Mouse (Mus musculus) limb, embryonic 10.5 days (tissue): ENCODE measurements around the gene Fam71f2. TPM values are rescaled to one million over a fixed set of nuclear protein-coding genes. Genes with fewer than 3 reads are reported as not detected.

Experiments used
- DNase-seq: peaks from one replicate; pipeline ENCODE4 v3.0.0-alpha.2; 2017; ENCODE audit warnings: low spot score
- H3K27ac ChIP-seq: fragments of 300-500 bp; sonication (generic); 2 replicates; pipeline ENCODE4 v1.5.1; 2016; ENCODE audit warnings: mild to moderate bottlenecking
- H3K27me3 ChIP-seq: fragments of 300-500 bp; sonication (generic); 2 replicates; pipeline ENCODE4 v1.6.1; 2016; ENCODE audit warnings: low read depth, mild to moderate bottlenecking; ENCODE audit not compliant: poor library complexity, severe bottlenecking
- H3K36me3 ChIP-seq: fragments of 300-500 bp; sonication (generic); 2 replicates; pipeline ENCODE4 v1.6.1; 2016; ENCODE audit warnings: mild to moderate bottlenecking, moderate library complexity
- H3K4me1 ChIP-seq: fragments of 300-500 bp; sonication (generic); 2 replicates; pipeline ENCODE4 v1.6.1; 2016
- H3K4me3 ChIP-seq: fragments of 300-500 bp; sonication (generic); 2 replicates; pipeline ENCODE4 v1.5.1; 2016; ENCODE audit warnings: mild to moderate bottlenecking, moderate library complexity
- H3K9me3 ChIP-seq: fragments of 300-500 bp; sonication (generic); replicated peaks from 2 replicates; pipeline ENCODE4 v1.6.1; 2016; ENCODE audit warnings: mild to moderate bottlenecking
- WGBS: fragments of 180-500 bp; shearing (Covaris S2); methylation state at CpG from one replicate; pipeline ENCODE4 v1.1.7; 2016; 5-methylcytosine and 5-hydroxymethylcytosine counted together
- polyA plus RNA-seq: library from polyadenylated mRNA; unstranded; fragments of >200 nt; fragmentation: Nextera tagmentation; extraction: Ambion mirVana; gene quantifications from 2 replicates; pipeline ENCODE4 v1.2.1, GENCODE M21; 2016

The Fam71f2 gene
- polyA plus RNA-seq, 1 experiment from 2014 or later: 0.55 TPM

- H3K4me1 ChIP-seq: no peaks in the 10 kb centered on the region
- DNase-seq: no peak
- no peak overlapping the region for H3K27ac ChIP-seq
- H3K9me3 ChIP-seq: no peaks in the 10 kb centered on the region
- H3K27me3 ChIP-seq: no peaks in the 10 kb centered on the region
- no peaks in the 10 kb centered on the region for H3K36me3 ChIP-seq
- 84% methylated on average over 4 of the region's 4 CpGs for WGBS
- H3K4me3 ChIP-seq: no peak overlapping the region
These were observed 43.3 kb downstream of the Fam71f2 start for GRCm38 (mm10) chr6:29322735-29323134.

DNA sequence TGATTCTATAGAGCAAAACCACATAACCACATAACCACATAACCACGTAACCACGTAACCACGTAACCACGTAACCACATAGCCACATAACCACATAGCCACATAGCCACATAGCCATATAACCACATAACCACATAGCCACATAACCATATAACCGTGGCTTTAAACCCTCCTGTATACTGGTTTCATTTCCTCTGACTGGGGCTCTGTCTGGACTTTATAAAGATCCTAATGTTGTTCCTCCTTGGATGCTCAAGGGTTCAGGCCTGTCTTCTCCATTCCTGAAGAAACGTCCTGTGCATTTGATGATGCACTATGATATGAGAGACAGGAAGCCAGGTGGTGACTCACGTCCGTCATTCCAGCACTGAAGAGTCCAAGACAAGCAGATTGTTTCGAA lies 47.6 kb downstream of the Fam71f2 start:
- Histone ChIP-seq H3K27me3 (no peaks in the 10 kb centered on the region), H3K9me3 (no peaks in the 10 kb centered on the region), H3K4me1 (no peaks in the 10 kb centered on the region), H3K4me3 (no peak overlapping the region), H3K27ac (no peak overlapping the region), H3K36me3 (no peaks in the 10 kb centered on the region)
- 91% methylated on average over 9 of the region's 9 CpGs for WGBS
- no peak for DNase-seq

- Histone ChIP-seq H3K4me1 (no peaks in the 10 kb centered on the region), H3K9me3 (no peaks in the 10 kb centered on the region), H3K27ac (no peak overlapping the region), H3K4me3 (no peak overlapping the region), H3K36me3 (no peaks in the 10 kb centered on the region), H3K27me3 (no peaks in the 10 kb centered on the region)
- WGBS: 76% methylated on average over 4 of the region's 4 CpGs
- DNase-seq: no peak
These were observed 50.1 kb downstream of the Fam71f2 start for GRCm38 (mm10) chr6:29329514-29329913.

Other genes with a start within 250 kb of the Fam71f2 start
- not detected in 2 replicates for gene Lep, start 219.4 kb upstream of the Fam71f2 start, polyA plus RNA-seq
- gene Rbm28, start 114.6 kb upstream of the Fam71f2 start, polyA plus RNA-seq: 51.1 and 52.9 TPM in 2 replicates
- gene Prrt4, start 100.0 kb upstream of the Fam71f2 start, polyA plus RNA-seq: 2.0 and 3.7 TPM in 2 replicates
- 56.7 and 66.9 TPM in 2 replicates for gene Impdh1, start 63.2 kb upstream of the Fam71f2 start, polyA plus RNA-seq
- gene Hilpda, start 7.1 kb upstream of the Fam71f2 start, polyA plus RNA-seq: 42.7 and 45.2 TPM in 2 replicates
- 0.09 TPM in 1 of 2 replicates, not detected in the other for gene Fam71f1, start 39.5 kb downstream of the Fam71f2 start, polyA plus RNA-seq
- 220 and 268 TPM in 2 replicates for gene Calu, start 68.5 kb downstream of the Fam71f2 start, polyA plus RNA-seq
- 0.34 and 0.38 TPM in 2 replicates for gene Opn1sw, start 108.9 kb downstream of the Fam71f2 start, polyA plus RNA-seq
- gene Ccdc136, start 116.7 kb downstream of the Fam71f2 start, polyA plus RNA-seq: 19.4 and 29.8 TPM in 2 replicates
- gene Flnc, start 153.7 kb downstream of the Fam71f2 start, polyA plus RNA-seq: 3.7 and 5.6 TPM in 2 replicates
- gene Atp6v1f, start 188.1 kb downstream of the Fam71f2 start, polyA plus RNA-seq: 185 and 196 TPM in 2 replicates
- 0.34 TPM in 1 of 2 replicates, not detected in the other for gene Atp6v1fnb, start 191.8 kb downstream of the Fam71f2 start, polyA plus RNA-seq
- 37.2 and 43.9 TPM in 2 replicates for gene Kcp, start 228.4 kb downstream of the Fam71f2 start, polyA plus RNA-seq
- gene Irf5, start 247.0 kb downstream of the Fam71f2 start, polyA plus RNA-seq: 3.2 and 4.2 TPM in 2 replicates